Mouse (Mus musculus): ENCODE measurements at regions not wholly inside any gene's neighbourhood (a gene's known extent, or its start where the extent isn't known, plus 50 kb on each side); places are given as distances from the start of the nearest gene placed in this dataset.

DNA sequence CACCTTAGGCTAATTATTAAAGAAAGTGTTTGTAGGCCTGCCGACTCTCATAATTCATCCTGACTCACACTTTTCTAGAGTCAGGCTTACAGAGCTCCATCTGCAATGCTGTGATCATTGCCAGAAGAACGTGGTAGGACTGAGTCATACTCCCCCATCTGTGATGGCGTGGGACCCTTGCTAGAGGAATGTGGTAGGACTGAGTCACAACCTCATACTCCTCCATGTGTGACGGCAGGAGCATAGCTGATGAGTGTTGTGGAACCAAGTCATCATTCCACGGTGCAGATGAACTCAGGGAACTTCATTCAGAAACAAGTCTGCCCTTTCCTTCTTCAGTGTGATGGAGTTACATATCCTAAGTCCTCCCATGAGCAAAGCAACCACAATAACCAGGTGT lies 193.4 kb upstream of the Nrp1 start:
- DNase-seq: no peak

DNA sequence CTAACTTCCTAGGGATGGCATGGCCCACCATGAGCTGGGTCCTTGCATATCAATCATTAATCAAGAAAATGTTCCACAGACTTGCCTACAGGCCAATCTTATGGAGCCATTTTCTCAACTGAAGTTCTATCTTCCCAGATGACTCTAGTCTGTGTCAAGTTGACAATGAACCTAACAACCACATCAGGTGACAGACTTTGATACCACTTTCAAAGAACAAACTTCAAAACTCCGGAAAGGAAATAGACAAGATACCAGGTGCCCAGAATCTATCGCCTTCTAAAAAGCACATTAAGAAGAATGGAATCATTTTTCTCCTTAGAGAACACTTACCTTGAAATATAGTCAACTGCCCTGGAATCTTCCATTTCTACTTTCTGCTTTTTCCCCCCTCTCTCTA lies 192.8 kb upstream of the Nrp1 start:
- no peak for DNase-seq

DNA sequence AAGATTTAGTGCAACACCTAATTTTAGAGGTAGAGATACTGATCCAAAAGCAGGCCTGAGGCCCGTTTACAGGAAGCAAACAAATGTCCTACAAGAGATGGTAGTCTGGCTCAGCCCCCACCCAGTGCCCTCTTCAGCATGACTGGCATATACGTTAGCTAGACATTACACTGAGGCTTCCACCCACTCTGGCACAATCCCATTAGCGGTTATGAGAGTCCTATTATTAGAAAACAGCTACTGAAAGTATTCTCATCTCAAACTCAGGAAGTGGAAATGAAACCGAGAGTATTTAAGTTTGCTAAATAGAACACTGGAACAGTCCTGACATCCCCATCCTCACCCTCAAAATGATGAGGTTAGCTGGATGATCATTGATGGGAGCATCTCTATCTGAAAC lies 192.3 kb upstream of the Nrp1 start:
- no peak for DNase-seq

DNA sequence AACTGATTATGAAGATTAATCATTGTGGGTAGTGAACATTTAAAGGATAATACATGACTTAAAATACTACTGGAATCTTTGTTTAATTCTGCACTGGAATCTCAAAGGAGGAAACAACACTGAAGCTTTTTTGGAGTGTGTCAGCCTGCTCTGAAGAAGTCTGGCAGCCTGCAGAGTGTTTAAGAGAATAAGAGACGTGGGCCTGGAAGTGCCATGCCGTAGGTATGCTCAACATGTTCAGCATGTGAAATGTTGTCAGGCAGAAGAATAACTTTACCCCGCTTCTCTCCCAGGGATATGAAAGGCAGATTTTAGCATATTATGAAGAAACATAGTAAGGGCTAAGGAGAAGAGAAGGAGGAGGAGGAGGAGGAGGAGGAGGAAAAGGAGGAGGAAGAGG lies 189.6 kb upstream of the Nrp1 start:
- no peak for DNase-seq

DNA sequence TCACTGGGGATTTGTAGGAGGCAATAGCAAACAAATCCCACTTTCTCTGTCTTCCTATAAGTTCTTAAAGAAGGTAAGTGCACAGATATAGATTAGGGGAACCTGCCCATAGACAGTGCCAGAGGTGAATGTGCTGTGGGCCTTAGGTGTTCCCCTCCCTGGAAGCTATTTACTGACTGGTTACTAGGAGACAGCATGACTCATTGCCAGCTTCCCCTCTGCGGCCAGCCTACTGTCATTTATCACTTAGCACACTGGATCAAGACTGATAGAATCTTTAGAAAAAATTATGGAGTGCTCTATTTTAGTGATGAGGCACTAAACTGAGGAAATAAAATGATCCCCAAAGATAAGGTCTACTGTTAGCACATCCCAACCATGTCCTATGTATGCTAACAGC lies 187.3 kb upstream of the Nrp1 start:
- DNase-seq: no peak

DNA sequence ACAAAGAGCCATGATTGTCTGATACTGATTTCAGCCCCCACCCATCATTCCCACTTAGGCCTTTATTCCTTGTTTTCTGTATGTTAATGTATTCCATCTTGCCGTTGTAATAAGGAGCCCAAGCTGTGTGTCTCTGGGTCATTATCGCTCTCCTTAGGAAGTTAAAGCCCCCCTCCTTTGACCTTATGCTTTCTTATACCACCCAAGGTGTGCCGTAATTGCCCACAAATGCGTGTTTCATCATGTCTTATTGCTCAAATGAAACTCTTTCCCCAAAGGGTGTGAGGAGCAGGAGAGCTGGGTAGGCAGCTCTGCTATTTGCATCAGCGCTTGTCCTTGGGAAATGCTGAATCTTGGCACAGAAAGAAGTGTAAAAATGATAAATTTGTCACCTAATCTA lies 178.2 kb upstream of the Nrp1 start:
- no peak for DNase-seq

DNA sequence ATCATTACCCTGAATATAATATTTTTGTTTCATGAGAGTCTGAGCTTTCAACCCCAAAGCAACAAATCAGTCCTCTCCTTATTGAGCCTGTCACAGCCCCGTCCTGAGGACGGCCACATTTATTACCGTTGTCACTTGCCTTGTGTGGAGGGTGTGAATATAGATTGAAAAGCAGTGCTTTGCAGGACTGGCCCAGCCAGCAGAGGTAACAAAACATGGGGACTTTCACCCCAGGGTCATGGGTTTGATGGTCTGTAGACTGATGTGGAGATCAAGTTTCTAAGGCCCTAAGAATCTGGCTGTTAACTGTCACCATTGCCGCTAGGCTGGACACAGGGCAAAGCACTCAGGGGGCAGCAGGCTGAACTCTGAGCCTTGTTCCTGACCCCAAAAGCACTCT lies 175.3 kb upstream of the Nrp1 start:
- no peak for DNase-seq

DNA sequence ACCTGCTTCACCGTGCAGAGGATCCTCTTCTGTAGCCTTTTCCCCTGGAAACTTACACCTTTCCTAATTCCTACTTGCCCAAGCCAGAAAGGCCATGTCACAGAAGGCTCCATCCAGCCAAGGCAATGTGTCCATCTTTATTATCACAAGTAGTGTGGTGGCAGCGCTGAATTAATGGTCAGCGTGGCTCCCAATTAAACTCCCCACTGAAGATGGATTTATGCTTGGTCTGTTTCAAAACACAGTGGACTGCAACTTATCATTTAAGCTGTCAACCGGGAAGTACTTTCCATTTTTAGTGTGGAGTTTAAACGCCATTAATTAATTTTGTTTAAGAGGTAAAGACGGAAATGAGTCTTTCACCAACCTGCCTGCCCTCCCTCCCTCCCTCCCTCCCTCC lies 170.1 kb upstream of the Nrp1 start:
- DNase-seq: no peak

DNA sequence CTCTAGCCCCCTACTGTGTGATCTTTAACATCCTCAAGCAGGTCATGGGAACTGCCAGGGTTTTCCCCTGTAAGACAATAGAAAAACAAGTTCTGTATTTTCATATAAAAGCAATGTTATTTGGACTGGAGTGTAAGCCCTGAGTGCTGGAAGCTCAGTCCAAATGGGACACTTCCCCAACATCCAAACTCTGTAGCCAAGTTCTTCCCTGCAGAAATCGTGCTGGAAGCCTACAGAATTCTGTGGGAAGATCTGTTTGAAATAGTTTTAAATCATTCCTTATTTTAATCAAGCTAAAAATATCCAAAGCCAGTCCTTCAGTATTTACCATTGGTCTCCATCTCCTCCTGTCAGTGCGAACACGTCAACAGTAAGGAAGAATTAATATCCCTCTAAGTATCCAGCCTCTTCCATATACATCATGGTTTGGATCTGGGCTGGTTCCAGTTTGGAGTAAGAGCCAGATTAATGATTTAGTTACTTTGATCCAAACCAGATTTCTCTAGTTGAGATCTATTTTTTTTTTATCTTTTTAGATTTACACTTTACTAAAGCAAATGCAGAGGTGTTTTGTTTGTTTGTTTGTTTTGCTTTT lies 165.0 kb upstream of the Nrp1 start:
- no peak for DNase-seq

DNA sequence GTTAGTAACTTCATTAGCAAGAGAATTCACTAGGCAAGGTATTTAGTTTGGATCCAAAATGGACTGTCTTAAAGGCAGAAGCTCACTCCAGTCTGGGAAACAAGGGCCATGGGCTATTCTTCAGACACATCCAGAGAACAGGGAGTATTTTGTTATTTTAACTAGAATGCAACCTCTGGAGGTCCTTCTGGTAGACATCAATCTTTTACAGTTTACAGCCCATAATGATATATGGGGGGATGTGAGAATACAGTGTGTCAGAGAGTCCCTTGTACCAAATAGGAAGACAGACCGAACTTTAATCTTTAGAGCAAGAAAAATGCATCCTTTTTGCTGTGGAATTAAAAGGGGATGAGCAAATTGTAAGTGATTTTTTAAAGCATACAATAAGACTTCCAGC lies 157.6 kb upstream of the Nrp1 start:
- DNase-seq: no peak

DNA sequence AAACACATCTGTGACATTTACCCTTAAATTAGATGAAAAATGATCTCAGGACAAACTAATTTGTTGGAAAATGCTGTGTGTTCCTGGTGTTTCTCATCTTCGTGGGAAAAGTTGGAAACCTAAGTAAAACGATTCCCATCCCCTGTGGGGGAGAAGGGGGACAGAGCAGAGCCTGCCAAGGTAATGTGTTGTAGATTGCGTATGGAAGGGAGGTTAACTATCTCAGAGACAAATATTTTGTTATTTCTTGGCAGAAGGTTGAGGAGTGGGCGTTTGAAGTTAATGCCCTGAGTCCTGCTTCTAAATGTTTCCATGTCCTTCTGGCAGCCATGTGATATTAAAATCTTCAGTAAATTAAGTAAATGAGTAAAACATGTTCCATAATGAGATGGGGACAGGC lies 156.8 kb upstream of the Nrp1 start:
- DNase-seq: no peak

DNA sequence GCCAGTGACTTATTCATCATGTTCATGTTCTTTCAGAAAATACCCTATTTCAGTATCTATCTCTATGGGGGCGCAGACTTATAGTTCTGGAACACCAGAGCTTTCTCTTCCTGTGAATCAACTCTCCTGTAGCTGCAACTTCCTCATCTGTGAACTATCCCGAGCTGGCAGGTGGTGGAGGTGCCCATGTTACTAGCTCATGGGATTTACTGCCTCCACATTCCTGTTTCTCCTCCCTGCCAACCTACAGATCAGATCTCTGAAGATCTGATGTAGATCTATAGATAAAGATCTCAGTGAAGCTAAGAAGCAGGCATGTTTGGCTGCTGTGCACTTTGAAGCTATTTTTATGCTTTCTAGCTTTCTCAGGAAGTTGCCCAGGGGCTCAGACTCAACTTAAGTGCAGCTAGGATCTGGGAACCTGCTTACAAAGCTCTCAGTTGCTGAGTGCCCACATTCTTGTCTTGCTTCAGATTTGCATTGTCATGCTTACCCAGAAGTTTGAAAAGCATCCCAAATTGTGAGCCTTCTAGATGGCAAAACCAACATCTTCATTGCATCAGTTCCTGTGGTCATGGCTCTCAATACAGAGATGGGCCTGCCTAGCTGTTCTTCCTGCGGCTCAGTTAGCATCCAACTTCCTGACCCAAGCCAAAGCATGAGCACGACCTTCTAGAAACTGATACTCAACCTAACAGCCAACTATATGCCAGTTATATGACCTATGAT lies 156.1 kb upstream of the Nrp1 start:
- no peak for DNase-seq

DNA sequence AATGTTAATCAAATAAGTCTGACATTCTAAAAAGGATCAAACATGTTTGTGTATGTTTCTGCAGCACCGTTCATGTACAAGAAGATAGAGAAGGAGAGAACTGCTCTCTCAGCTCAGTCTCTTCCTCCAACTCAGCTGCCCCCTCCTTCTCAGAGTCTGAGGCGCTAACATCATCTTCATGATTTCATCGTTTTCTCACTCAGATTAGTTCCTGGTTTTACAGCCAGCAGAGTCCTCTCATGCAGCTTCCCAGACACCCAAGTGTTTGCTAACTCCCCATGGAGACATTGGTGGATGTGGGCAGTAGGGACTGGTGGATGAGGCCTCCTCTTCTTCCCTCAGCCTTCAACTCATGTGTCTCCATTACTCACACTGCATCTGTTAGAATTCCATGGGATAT lies 153.6 kb upstream of the Nrp1 start:
- DNase-seq: no peak

DNA sequence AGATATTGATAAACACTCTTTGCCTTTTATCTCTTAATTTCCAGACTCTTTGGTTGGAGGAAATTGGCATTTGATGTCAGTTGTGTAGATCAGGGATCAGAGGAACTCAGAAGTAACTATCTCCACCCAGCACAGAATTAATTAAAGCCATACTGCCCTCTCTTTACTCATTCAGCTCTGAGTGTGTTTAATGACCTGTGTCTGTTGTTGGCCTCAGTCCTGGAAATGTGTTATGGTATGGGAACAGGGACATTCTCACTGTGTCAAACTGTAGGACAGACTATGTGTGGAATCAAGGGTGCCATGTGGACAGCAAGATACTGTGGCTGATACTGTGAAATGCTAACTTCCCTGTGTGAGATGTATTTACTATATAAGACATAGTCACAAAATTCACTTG lies 151.3 kb upstream of the Nrp1 start:
- no peak for DNase-seq

DNA sequence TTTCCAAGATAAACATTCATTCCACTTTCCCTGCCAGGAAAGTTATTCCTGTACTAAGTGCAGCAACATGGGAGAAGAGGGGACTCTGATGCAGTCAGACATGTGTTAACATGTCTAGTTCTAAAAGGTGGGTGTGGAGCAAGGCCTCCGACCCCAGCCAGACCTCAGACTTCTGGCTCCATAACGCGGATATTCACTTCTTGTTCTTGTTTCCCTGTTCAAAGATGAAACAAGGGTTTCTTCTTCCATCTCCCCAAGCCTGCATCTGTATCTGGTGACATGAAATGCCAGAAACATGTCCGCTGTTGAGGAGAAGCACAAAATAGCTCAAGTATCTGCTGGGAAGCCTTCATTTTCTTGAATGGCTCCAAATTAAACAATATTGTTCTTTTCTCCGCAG lies 147.6 kb upstream of the Nrp1 start:
- no peak for DNase-seq

DNA sequence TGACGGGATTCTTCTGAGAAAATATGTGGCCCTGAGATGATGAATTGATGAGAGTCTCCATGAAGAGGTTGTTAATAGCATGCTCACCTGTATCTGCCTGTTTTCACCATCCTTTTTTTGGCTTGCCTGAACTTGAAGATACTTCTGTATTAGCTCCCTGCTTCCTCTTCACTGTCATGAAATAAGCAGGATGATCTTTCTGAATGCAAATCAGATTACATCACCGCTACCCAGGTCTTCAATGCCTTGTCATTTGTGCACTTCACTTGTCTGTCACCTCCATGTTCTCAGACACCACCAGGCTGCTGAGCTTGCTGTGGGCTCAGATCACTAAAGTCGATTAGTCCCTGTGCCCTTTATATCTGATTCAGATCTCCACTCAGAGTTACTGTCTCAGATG lies 146.2 kb upstream of the Nrp1 start:
- no peak for DNase-seq

DNA sequence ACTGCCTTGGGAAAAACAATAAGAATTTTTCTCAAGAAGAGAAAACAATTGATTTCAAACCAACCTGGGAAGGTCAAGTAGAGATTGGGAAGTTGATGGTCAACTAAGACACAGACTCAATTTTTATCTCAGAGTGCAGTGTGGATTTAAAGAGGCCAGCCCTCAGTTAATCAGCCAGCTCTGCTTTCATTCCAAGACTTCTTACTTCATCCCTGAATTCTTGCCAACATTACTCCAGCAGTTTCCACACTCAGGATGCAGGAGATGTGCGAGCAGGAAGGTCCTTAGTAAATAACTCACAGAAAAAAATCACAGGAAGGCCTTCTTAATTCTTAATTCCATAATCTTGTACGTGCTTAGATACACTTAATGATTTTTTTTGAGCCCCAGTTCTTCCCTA lies 144.1 kb upstream of the Nrp1 start:
- DNase-seq: no peak

DNA sequence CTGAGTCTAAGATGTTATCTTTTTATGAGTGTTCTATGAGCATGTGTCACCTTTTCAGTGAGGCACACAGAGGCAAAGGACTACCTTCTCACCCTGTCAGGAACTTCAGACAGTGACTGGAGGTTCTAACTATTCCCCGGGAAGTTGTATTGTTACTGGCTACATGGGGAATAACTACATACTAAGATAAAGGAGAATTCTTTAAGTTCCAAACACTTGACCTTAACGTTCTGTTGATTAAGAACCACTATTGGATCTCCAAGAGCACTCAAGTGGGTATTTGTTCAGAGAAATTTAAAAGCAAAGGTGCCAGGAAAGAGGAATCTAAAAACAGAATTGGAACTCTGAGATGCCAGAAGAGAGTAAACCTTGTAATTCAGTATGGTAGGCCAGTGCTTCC lies 139.5 kb upstream of the Nrp1 start:
- no peak for DNase-seq

DNA sequence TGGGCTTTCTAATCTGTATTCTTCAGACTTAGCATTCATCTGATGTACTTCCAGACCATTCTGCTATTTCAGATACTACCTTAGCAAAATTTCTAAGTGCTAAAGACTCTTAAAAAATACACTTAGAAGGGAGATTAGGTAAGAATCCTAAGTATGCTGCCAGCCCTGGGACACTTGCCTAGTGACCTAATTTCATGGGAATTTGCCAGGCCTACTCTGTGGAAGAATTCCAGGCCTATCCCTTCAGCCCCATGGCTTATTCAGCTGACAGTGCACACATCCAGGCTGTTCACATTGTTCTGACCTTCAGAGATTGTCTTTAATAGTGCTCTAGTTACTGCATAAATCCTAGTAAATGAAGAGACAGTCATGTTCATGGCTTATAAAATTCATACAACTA lies 138.9 kb upstream of the Nrp1 start:
- DNase-seq: peak; percentile 50

DNA sequence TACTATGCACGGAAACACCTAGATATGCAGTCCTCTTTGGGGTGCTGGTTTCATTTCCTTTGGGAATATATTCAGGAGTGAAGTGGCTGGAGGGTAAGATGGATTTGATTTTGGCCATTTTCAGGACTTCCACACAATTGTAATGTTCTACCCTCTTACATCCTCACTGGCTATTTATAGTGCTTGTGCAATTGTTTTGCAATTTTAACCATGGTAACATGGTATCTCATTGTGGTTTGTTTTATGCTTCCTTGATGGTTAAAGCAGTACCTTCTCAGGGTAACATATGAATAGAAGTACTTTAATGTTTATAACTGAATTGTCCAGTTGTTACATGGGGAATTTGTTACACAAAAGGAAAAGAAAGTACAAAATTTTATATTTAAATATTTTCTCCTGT lies 135.3 kb upstream of the Nrp1 start:
- no peak for DNase-seq

DNA sequence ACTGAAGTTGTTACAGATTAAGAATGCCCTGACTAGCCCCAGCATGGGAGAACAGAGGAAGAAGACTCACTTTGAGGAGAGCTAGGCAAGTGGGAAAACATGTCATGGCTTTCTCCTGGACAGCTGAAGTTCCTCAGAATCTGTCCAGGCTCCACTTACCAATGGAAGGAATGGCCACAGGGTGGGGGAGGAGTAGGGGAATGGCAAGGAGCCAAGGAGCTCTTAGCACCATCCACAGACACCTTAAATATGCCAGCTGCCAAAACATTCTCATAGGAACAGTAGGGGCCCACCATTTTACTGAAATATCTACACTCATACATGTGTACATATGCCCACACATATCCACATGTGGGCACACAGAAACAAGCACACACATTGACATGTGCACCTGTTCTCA lies 134.9 kb upstream of the Nrp1 start:
- no peak for DNase-seq

DNA sequence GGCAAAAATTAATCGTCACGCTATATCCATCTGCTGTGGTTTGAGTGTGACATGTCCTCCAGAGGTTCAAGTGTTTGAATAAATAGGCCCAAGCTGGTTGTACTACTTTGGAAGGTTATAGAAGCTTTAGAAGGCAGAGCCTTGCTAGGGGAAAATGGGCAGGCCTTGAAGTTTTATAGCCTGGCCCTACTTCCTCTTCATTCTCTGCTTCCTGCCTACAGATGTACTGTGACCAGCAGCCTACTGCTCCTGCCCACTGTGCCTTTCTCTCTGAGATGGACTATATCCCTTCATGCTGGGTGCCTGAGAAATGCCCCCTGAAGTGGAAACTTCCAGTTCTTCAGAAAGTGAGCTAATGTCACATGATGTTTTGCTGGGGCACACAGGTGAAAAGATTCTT lies 133.3 kb upstream of the Nrp1 start:
- DNase-seq: no peak

DNA sequence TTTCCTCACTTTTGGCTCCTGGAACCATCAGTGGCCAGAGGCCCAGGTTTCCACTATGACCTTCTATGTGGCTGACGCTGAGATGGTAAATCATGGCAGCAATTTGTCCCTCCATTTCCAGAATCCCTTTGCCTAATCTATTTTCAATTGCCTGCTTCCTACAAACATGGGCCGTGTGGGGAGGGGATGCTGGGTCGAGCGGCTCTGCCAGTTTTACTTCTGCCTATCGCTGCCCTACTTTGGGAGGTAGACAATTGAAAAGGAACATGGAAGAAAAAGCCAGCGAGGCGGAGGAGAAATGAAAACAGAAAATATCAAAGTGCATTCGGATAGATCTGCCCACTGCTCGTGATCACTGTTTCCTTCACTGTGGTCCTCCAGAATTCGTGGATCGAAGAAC lies 123.3 kb upstream of the Nrp1 start:
- DNase-seq: no peak

DNA sequence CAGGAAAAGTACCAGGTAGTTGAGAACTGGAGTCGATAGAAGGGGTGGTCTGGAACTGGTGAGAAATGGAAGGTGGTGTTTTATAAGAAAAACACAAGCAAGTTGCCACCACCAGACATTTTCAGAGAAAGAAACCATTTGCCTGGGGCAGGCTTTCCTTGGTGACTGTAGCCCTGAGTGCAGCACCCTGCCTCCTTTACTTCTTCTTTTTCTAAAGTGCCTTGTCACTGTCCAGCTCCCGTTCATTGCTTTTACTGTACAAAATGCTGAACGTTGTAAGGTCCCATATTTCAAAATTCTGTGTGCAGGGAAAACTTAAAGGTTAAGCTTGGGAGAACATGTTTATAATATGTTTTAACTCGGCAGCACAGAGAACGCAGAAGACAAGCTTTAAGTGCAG lies 122.9 kb upstream of the Nrp1 start:
- DNase-seq: no peak

DNA sequence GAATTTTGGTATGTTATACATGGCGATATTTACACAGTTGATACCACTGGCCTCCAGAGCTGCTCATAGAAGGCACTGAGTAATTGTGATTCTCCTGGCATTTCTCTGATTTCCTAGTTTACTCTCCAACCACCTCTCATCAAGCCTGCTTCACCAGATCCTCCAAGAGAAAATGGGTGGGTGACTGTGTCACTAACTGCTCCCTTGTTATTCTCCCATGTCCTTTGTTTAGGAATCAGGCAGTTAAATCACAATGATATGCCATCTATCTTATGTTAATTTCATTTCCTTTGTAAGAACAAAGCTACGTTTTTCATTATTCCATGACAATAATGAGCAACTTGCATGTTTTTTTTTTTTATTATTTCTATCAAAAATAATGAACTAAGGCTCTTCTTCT lies 122.3 kb upstream of the Nrp1 start:
- DNase-seq: no peak
